Mouse (Mus musculus): ENCODE measurements around the gene Bri3bp.

DNA sequence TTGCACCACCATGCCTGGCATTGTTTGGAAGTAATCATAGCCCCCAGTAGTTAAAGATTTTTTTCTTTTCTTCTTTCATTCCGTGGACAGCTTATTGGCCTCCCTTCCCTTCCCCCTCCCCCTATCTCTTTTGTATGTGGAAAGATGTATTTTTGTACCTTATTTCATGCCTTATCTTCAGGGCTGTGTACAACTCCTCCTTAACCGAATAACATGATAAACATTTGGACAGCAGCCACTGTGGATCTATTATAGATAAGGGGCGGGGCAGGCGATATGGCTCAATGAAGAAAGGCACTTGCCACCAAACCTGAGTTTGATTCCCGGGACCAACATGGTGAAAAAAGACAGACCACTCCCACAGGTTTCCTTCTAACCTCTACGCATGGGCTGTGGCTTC lies 16.2 kb downstream of the Bri3bp start:
- TF ChIP-seq CTCF (IDR thresholded peaks at IDR 0.05; ENCODE audit: low read depth) (no peak), EP300 (optimal IDR thresholded peaks at IDR 0.05) (no peak)

Measured in stomach, postnatal 0 days (tissue).